Mouse (Mus musculus) A20 (cell line): ENCODE results near the gene Mrpl40.
"Not testable (repeated sequence)": the region's sequence is repeated elsewhere in the genome, so short reads cannot be mapped to it uniquely, and the experiment has no call there.

Source experiments
- DNase-seq: peaks from one replicate; pipeline ENCODE4 v3.0.0-alpha.2; 2011; ENCODE audit warnings: low read depth, low spot score

Gene Mrpl40

GRCm38 (mm10) chr16:18876442-18877308 lies at the start of gene Mrpl40, which contains the start of gene Hira:
Mrpl40 (minus strand) TSS chr16:18876862.
Hira (plus strand) TSS chr16:18877037.
- DNase-seq: peak; percentile 97

GRCm38 (mm10) chr16:18921771-18922170 lies 45.1 kb upstream of the Mrpl40 start:
- no peak for DNase-seq

- DNase-seq: no peak
These were observed 39.4 kb upstream of the Mrpl40 start for GRCm38 (mm10) chr16:18916064-18916463.

- DNase-seq: no peak
These were observed 29.0 kb upstream of the Mrpl40 start for GRCm38 (mm10) chr16:18905648-18906047.

- DNase-seq: no peak
These were observed 19.8 kb upstream of the Mrpl40 start for GRCm38 (mm10) chr16:18896429-18896828.

GRCm38 (mm10) chr16:18895249-18895648 lies 18.6 kb upstream of the Mrpl40 start:
- DNase-seq: peak; percentile 55

GRCm38 (mm10) chr16:18893840-18894372 lies 17.2 kb upstream of the Mrpl40 start:
- no peak for DNase-seq

GRCm38 (mm10) chr16:18884044-18884443 lies 7.4 kb upstream of the Mrpl40 start:
- DNase-seq: peak; percentile 29

- DNase-seq: no peak
These were observed 1.5 kb upstream of the Mrpl40 start for GRCm38 (mm10) chr16:18878091-18878720.

GRCm38 (mm10) chr16:18877386-18878090 lies 876 bp upstream of the Mrpl40 start:
- peak; percentile 92 for DNase-seq

- DNase-seq: no peak
These were observed 596 bp downstream of the Mrpl40 start for GRCm38 (mm10) chr16:18876091-18876441.

- not testable (repeated sequence) for DNase-seq
These were observed 6.2 kb downstream of the Mrpl40 start for GRCm38 (mm10) chr16:18870495-18870894.

GRCm38 (mm10) chr16:18860186-18860585 lies 16.5 kb downstream of the Mrpl40 start:
- DNase-seq: no peak

- peak; percentile 82 for DNase-seq
These were observed 18.1 kb downstream of the Mrpl40 start for GRCm38 (mm10) chr16:18858551-18858950.

GRCm38 (mm10) chr16:18849521-18850190 lies 27.0 kb downstream of the Mrpl40 start:
- not testable (repeated sequence) for DNase-seq

GRCm38 (mm10) chr16:18846301-18846820 lies 30.3 kb downstream of the Mrpl40 start:
- DNase-seq: no peak

GRCm38 (mm10) chr16:18838346-18838745 lies 38.3 kb downstream of the Mrpl40 start:
- no peak for DNase-seq

- peak; percentile 97 for DNase-seq
These were observed 40.0 kb downstream of the Mrpl40 start, which contains the start of the genes 2510002D24Rik and Gm28539 for GRCm38 (mm10) chr16:18836468-18837208. 2510002D24Rik (plus strand) TSS chr16:18836578. Gm28539 (plus strand) TSS chr16:18836584.

GRCm38 (mm10) chr16:18836073-18836467 lies 40.6 kb downstream of the Mrpl40 start:
- DNase-seq: no peak

- DNase-seq: no peak
These were observed 43.2 kb downstream of the Mrpl40 start for GRCm38 (mm10) chr16:18833486-18833885.
